Mouse (Mus musculus): Measurements from ENCODE around the gene Mef2b.
"Not testable (repeated sequence)": the region's sequence is repeated elsewhere in the genome, so short reads cannot be mapped to it uniquely, and the experiment has no call there.

Mef2b gene

DNA sequence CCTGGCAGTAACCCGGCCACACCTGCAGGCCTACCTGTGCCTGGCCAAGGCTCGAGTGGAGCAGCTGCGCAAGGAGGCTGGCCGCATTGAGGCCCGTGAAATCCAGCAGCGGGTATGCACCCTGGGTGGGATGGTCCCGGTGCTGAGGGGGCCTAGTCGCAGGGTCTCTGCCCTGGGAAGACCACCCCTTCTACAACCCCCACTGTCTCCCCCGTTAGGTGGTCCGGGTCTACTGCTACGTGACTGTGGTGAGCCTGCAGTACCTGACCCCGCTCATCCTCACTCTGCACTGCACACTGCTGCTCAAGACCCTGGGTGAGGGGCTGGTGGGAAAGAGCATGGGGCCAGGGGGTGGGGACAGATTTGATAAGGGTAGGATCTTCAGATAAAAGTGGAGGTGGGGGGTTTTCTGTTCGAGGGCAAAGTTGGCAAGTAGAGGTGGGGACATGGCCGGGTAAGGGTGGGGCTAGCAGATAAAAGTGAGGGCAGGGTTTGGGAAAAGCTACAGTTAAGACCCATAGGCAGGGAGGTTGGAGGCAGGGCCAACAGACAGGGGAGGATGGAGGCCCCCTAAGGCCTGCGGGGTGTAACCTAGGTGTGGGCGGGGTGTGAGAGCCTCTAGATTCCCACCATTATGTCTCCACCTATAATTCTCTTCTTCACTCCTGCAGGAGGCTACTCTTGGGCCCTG lies 41.8 kb downstream of the Mef2b start:
- no peak for DNase-seq

DNA sequence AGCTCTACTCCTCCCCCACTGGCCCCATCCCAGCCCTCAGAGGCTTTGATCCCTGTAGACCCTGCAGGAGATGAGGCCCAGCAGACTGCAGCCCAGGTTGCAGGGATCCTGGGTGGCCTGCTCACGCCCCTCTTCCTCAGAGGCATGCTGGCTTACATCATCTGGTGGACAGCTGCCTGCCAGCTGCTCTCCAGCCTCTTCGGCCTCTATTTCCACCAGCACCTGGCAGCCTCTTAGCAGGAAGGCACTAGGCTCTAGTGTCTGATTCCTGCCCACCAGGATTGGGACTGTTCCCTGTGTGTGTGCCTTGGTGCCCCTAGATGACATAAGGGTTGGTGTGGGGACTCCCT lies 42.4 kb downstream of the Mef2b start:
- DNase-seq: no peak

DNA sequence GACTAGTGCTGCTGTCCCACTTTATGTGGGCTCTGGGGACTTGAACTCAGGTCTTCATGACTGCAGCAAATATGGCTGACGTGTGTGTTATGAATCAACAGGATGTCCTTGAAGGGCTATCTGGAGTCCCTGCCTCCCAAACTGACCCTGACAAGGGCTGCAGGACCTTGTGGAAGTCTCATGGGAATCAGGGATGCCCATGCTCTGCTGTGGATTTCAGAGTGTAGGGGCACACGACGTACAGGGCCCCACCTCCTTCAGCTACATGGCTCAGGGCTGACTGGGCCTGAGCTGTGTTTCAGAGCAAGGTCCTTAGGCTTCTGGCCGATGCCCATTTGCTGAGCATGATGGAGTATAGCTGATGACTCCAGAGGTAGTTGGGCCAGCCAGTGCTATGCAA lies 43.7 kb downstream of the Mef2b start:
- DNase-seq: no peak

DNA sequence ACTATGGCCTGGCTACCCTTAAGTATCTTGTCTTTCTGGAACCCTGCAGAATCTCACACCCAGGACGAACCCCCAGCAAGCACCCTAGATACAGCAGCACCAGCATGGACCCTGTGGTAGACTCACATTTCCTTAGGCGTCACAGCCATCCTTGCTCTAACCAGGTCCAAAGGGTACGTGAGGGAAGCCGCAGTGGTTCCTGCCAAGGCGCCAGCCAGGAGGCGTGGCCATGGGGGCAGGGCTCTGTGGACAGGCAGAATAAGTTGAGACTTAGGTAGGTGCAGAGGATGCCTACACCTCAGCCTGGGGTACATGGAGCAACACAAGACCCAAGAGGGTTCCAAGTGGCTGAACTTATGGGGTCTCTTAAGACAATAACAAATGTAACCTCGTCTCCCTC lies 49.2 kb downstream of the Mef2b start:
- peak; percentile 88 for DNase-seq

DNA sequence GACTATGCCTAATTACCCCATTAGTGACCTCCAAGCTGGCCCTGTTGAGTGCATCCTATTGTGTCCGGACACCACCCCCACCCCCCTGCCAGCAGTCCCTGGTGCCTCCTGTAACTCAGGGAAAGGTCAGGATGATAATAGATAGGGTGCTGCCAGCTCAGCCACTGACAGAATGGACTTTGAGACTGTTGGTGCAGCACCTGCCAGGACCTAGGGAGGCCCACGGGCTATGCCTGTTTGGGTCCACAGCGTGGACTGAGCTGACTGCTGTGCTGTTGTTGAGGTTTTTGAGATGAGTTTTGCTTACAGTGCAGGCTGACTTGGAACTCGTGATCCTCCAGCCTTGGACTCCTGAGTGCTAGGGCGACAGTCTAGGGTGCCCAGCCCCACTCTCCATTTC lies 53.7 kb downstream of the Mef2b start:
- DNase-seq: peak; percentile 68

DNA sequence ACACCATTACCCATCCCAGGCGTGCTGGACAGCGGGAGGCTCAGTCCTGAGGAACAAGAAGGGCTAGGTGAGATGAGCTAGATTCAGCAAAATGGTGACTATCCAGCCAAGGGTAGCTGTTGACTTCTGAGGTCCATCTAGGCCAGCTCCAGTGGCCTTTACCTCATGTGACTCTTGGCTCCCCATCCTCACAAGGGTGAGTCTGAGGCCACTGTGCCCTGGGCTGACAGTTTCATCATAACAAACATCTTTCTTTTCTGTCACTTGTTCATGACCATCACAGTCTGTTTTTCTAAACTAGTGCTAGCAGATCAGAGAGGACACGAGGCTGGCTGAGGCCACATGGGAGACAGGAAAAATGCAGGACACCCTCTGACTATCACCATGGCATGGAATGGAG lies 54.7 kb downstream of the Mef2b start:
- no peak for DNase-seq

DNA sequence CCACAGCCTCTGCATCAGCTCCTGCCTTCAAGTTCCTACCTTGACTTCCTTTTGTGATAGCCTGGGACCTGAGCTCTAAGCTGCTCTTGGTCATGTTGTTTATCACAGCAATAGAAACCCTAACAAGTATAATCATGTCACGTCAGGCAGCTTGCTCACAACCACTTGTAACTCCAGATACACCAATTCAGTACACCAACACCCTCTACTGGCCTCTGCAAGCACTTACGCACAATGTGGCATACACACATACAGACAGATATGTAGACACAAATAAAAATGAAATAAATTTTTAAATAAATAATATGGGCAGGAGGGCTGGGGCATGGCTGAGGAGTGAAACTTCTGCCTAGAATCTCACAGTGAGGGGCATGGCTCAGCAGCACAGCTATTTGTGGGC lies 56.3 kb downstream of the Mef2b start:
- no peak for DNase-seq

DNA sequence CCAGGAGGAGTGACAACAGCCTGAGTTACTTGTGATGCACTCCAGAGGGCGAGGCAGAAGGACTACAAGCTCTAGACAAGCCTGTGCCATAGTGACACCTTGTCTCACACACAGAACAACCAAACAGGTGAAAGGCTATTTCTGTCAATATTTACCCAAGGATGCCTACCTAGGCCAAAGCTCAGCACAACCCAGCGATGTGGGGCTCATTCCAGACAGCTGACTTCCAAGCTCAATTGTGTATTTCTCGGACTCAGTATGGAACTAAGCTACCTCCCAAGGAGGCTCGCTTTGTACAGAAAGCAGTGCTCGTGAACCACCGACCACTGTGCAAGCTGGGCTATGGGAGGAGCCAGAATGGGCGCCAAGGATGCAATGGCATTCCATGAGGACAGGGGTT lies 58.1 kb downstream of the Mef2b start:
- DNase-seq: peak; percentile 49

DNA sequence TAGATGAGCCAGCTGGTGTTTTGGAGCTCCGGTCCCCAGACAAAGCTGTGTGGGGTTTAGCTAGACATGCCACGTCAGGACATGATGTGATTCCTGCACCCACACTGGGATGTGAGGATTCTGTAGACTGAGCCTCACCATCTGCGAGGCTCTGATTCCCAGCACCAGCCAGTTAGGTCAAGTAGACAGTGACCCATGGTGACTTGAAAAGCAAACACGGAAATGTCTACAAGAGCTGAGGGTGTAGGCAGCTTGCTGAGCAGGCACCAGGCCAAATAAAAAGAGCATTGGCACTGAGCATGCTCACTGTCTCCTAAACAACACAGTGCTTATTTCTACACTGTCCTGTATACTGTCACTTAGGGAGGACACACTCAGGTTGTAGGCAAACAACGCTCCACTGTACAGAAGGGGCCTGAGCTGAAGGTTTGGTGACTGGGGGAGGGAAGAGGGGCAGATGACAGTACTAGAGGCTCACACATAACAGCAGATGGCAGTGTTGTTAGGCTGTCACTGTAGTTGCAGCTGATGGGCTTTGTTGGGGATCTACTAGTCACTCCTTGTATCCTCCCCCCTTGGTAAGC lies 60.7 kb downstream of the Mef2b start:
- DNase-seq: peak; percentile 57

DNA sequence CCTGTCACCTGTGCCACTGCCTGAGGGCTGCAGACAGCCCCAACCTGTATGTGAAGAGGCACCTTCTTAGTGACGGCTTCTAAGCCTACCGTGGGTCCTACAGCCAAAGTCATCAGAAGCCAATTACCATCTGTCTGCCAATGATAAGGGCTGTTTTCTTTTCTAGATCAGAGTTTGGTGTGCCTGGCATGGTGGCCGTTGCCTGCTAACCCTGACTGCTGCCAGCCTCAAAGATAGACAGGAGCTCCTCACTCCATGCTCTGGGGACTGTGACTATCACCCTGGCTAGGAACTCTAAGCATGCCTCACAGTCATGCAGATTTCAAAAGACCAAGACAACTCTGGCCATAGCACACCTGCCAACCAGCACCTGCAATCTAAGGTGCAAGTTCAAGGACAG lies 61.9 kb downstream of the Mef2b start:
- no peak for DNase-seq

DNA sequence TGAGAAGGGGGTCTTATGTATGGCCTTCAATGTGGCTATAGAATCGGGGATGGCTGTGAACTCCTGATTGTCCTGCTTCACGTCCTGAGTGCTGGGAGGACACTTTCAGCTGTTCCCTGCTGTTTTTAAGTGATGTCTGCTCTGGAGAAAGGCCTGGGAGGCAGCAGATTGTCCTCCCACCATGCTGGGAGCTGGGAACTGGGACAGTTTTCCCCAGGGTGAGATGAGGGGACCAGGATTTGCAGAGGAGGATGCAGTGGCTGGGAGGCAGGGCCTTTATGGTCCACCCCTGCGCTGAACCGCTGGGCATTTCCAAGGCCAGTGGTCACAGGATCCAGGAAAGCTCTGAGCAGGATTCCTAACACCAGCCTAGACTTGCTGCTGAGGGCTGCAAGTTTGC lies 63.6 kb downstream of the Mef2b start:
- no peak for DNase-seq

DNA sequence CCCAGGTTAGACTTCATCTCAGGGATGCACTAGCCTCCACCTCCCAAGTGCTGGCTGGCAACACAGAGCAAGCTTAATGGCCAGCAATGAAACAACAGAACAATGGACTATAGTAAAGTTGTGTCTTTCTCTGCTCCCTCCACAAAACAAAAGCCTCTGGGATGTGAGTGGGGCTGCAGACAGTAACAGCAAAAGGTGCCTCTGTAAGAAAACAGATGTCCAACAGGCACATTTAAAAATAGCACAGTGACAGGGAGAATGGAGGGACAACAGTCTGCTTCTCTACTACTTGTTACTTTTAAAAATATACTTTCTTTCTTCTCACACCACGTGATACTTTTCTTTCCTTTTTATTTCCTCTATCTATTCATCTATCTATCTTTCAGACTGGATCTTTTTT lies 65.2 kb downstream of the Mef2b start:
- no peak for DNase-seq

DNA sequence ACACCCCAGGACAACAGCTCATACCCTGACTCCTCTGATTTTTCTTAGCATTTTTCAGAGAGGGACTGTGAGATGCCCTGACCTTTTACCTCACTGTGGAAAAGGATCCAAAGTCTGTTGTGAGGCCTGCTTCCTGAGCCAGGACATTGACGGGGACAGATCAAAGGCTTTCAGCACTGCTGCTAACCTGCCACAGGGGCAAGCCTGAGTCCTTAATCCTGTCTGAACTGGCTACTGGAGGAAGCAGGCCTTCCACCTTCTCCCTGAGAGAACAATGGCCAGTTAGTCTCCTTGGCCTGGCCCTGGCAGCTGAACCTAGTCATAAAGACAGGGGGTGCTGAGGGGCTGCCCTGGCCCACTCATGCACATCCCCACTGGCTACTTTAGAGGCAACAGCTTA lies 68.6 kb downstream of the Mef2b start:
- DNase-seq: peak; percentile 53

DNA sequence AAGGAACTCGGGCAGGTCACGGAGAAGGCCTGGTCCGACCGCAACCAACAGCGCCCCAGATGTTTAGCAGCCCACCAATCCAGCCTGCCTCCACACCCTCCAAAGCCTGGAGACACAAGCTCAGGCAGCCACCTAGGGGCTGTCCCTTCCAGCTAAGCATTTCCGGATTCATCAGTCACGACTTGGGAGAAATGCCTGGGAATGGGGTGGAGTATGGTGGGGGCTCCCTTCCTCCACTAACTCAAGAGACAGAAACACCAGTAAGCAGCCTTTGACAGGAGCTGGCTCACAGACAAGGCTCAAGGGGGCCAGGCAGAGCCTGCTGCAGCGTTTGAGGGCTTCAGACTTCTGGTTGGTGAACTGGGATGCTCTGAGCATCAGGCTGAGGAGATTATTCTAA lies 71.0 kb downstream of the Mef2b start:
- peak; percentile 40 for DNase-seq

DNA sequence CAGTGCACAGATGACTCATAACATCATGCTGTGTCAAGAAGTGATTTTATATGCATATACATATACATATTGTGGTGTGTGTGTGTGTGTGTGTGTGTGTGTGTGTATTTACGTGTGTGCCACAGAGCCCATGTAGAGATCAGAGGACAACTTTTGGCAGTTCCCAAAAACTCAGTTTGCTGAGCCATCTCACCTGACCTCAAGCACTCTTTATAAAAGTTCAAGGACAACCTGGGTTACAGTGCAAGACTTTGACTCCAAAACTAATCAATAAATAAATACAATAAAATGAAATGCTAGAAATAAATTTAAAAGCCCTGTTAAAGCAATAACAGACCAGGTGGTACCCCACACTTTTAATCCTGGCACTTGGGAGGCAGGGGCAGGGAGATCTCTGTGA lies 71.8 kb downstream of the Mef2b start:
- peak; percentile 3 for DNase-seq

DNA sequence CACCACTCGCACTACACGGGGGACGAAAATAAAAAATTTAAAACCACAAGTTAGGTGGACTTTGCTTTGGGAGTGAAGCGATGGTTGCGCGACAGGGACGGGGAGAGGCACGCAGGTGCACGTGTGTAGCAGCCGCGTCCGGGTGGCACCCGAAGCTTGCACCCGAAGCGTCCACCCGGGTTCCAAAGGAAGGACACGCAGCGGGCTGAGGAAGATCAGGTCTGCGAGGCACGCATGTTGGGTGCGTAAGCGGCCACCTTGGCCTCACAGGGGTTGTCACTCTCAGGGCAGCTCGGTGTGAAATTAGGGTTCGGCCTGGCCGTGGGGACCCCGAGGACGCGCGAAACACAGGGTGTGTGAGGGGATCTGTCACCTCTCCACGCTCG lies 72.2 kb downstream of the Mef2b start:
- no peak for DNase-seq

DNA sequence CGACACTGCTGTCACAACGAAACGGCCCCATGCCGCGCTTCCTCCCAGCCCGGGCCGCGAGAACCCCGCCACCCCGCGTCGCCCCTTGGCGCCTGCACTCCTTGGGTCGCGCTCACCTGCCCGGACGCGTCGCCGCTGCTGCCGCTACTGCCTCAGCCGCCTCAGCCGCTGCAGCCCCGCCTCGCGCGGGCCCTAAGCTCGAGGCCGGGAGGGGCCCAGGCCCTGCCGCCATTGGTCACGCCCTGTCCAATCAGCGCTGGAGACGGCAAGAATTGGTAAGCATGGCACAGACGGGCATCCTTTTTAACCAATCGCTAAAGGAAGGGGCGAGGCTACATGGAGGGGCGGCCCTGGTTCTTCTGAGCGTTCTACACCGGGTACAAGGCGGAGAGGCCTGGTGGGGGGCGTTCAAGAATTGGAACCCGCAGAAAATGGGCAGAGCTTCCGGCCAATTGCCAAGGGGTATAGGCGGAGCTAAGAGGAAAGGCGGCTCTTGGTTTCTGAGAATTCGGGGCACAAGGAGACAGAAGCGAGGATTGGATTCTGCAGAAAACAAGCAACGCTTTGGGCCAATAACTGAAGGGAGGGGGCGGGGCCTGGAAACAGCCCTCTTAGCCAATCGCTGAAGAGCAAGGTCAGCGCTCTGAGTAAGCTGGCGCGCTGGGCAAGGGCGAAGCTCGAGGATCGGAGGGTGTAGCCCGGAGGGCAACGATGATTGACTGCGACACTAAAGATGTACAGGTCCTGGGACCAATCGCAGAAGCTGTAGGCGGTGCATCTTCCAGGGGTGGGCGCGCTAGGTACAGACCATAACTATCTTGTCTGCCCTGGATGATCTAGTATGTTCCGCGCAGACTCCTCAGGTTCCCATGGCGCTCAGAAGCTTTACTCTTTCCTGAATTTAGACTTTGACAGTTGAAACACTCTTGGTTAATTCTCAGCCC lies 72.9 kb downstream of the Mef2b start, which contains the start of gene Slc25a42:
TSS of gene Slc25a42 (minus strand) at position 194 of the 944 bp plus-strand sequence.
- DNase-seq: peak; percentile 97

DNA sequence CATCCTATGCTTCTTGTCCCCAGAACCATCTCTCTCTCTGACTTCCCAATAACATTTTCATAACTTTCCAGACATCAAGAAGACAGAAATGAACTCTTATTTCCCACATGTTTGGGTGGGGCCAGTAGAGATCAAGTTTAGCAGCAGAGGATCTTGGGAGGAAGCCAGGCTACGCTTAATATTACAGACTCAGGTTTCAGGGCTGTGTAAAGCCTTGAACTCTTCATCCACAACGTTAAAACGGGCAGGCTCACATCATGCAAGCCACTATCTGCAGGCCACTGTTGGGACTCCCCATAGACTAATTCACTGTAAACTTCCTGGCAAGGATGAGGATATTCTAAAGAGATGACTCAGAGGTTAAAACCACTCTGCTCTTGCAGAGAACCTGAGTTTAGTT lies 74.9 kb downstream of the Mef2b start:
- DNase-seq: no peak

DNA sequence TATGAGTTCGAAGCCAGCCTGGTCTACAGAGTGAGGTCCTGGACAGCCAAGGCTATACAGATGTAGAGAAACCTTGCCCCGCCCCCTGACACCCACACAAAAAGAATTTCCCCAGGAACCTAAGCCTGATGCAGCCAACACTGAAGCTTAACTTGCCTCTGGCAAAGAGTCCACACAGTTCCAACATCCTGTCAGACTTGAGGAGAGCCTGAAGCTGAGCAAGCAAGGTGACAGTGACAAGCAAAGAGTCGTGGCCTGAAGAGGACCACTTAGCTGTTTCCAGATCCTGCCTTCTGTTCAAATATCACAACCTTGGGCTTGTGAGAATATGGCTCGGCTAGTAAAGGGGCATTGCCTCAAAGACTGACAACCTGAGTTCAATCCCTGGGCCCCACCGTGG lies 75.6 kb downstream of the Mef2b start:
- no peak for DNase-seq

DNA sequence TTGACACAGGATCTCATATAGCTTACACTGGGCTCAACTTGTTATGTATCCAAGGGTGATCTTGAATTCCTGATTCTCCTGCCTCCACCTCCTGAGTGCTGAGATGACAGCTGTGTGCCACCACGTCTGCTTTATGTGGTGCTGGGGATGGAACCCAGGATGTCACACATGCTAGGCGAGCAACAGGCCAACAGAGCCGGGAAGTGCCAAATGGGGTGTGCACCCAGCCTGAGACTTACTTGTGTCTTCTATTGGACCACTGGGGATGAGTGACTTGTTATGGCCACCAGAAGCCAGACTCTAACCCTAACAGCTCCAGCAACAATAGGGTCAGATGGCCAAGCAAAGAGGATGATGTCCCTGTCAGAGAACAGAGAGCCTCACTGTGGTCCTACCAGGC lies 76.7 kb downstream of the Mef2b start:
- DNase-seq: not testable (repeated sequence)

DNA sequence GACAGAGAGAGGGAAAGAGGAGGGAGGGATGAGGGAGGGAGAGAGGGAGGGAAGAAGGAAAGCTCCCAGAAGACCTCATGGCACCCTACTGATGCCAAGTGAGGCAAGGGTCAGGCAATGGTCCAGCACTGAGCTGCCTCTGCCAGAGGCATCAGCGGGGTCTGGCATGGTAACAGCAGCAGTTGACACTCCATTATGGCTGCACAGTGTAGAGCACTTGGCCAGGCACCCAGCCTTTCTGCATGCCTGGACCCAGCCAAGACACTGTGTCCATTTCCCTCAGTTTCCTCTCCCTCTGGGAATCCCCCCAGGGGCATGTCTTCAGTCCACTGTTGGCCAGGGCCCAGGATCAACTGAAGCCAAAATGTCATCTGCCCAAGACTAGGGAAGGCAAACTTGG lies 77.1 kb downstream of the Mef2b start:
- peak; percentile 87 for DNase-seq
